Mouse (Mus musculus) kidney, embryonic 15.5 days (tissue): Measurements from ENCODE around the gene Tfcp2. TPM values are rescaled to one million over a fixed set of nuclear protein-coding genes. Genes with fewer than 3 reads are reported as not detected.
A peak's percentile ranks its signal among the peaks of the same experiment; 100 is the strongest.
"Not testable (repeated sequence)": the region's sequence is repeated elsewhere in the genome, so short reads cannot be mapped to it uniquely, and the experiment has no call there.

Experiments used
- ATAC-seq: fragments of 200-750 bp; cut with Nextera tagmentation; replicated peaks from 2 replicates; pipeline ENCODE4 v1.8.0; 2017; ENCODE audit warnings: moderate TSS enrichment; ENCODE audit not compliant: low FRiP score
- H3K27ac ChIP-seq: fragments of 300-500 bp; sonication (generic); 2 replicates; pipeline ENCODE4 v1.5.1; 2015; ENCODE audit warnings: mild to moderate bottlenecking, inconsistent platforms
- H3K27me3 ChIP-seq: fragments of 300-500 bp; sonication (generic); 2 replicates; pipeline ENCODE4 v1.6.1; 2015; ENCODE audit warnings: inconsistent platforms
- H3K36me3 ChIP-seq: fragments of 300-500 bp; sonication (generic); 2 replicates; pipeline ENCODE4 v1.6.1; 2015; ENCODE audit warnings: inconsistent platforms
- H3K4me1 ChIP-seq: fragments of 300-500 bp; sonication (generic); 2 replicates; pipeline ENCODE4 v1.6.1; 2015; ENCODE audit warnings: inconsistent platforms
- H3K4me2 ChIP-seq: fragments of 300-500 bp; sonication (generic); 2 replicates; pipeline ENCODE4 v1.6.1; 2015; ENCODE audit warnings: moderate library complexity, mild to moderate bottlenecking, inconsistent platforms
- H3K4me3 ChIP-seq: fragments of 300-500 bp; sonication (generic); replicated peaks from 2 replicates; pipeline ENCODE4 v1.5.1; 2015; ENCODE audit warnings: mild to moderate bottlenecking, inconsistent platforms
- H3K9ac ChIP-seq: fragments of 300-500 bp; sonication (generic); 2 replicates; pipeline ENCODE4 v1.6.1; 2015; ENCODE audit warnings: mild to moderate bottlenecking, inconsistent platforms
- H3K9me3 ChIP-seq: fragments of 300-500 bp; sonication (generic); replicated peaks from 2 replicates; pipeline ENCODE4 v1.6.1; 2016; ENCODE audit warnings: inconsistent platforms
- WGBS: fragments of 180-500 bp; shearing (Covaris S2); methylation state at CpG from one replicate; pipeline ENCODE4 v1.1.7; 2015; ENCODE audit warnings: mixed read lengths; 5-methylcytosine and 5-hydroxymethylcytosine counted together
- polyA plus RNA-seq: library from polyadenylated mRNA; unstranded; fragments of >200 nt; fragmentation: Nextera tagmentation; extraction: Ambion mirVana; gene quantifications from 2 replicates; pipeline ENCODE4 v1.2.1, GENCODE M21; 2015

The Tfcp2 gene
- polyA plus RNA-seq, 1 experiment from 2014 or later, result 38.1 TPM

- WGBS, result 81% methylated on average over 13 of the region's 13 CpGs
- no peak overlapping the region for H3K9ac ChIP-seq
- no peak overlapping the region for H3K4me2 ChIP-seq
- H3K4me1 ChIP-seq, result no peaks in the 10 kb centered on the region
- no peaks in the 10 kb centered on the region for H3K9me3 ChIP-seq
- H3K27me3 ChIP-seq, result no peaks in the 10 kb centered on the region
- no peak for ATAC-seq
- no peak overlapping the region for H3K4me3 ChIP-seq
- peaks cover 97% of the 10 kb centered on the region for H3K36me3 ChIP-seq
- H3K27ac ChIP-seq, result no peak overlapping the region
Measured at GRCm38 (mm10) chr15:100508454-100509167, 43.2 kb downstream of the Tfcp2 start.

- not testable (repeated sequence) for H3K27me3 ChIP-seq, ATAC-seq, H3K4me2 ChIP-seq, H3K4me1 ChIP-seq, H3K9me3 ChIP-seq, H3K27ac ChIP-seq, H3K4me3 ChIP-seq, H3K9ac ChIP-seq
- peaks cover 22% of the 10 kb centered on the region for H3K36me3 ChIP-seq
- 45% methylated on average over 8 of the region's 8 CpGs for WGBS
Measured at GRCm38 (mm10) chr15:100499506-100499905, 52.3 kb downstream of the Tfcp2 start.

GRCm38 (mm10) chr15:100495102-100495501 is 56.7 kb downstream of the Tfcp2 start, which contains the start of gene Csrnp2:
Gene Csrnp2 (minus strand): TSS chr15:100495488.
- peaks cover 2% of the 10 kb centered on the region; the same call in 1 of the 2 replicates for H3K36me3 ChIP-seq
- peak within 1 kb of the TSS; percentile 90 for H3K4me2 ChIP-seq
- no peaks in the 10 kb centered on the region for H3K9me3 ChIP-seq
- ATAC-seq, result peak; percentile 98
- H3K4me1 ChIP-seq, result peaks cover 47% of the 10 kb centered on the region
- H3K27me3 ChIP-seq, result no peaks in the 10 kb centered on the region
- peak within 1 kb of the TSS; percentile 79 for H3K9ac ChIP-seq
- WGBS, result 0% methylated on average over 40 of the region's 40 CpGs
- H3K27ac ChIP-seq, result peak within 1 kb of the TSS; percentile 94
- H3K4me3 ChIP-seq, result peak within 1 kb of the TSS; percentile 63

GRCm38 (mm10) chr15:100494647-100495046 is 57.2 kb downstream of the Tfcp2 start:
- peak; percentile 82 for ATAC-seq
- H3K27ac ChIP-seq, result peak overlapping the region; percentile 94
- peaks cover 2% of the 10 kb centered on the region; the same call in 1 of the 2 replicates for H3K36me3 ChIP-seq
- H3K4me3 ChIP-seq, result peak overlapping the region; percentile 63
- peak overlapping the region; percentile 90 for H3K4me2 ChIP-seq
- H3K4me1 ChIP-seq, result peaks cover 50% of the 10 kb centered on the region
- no peaks in the 10 kb centered on the region for H3K27me3 ChIP-seq
- under 1% methylated on average over 27 of the region's 29 CpGs for WGBS
- peak overlapping the region; percentile 79 for H3K9ac ChIP-seq
- no peaks in the 10 kb centered on the region for H3K9me3 ChIP-seq

GRCm38 (mm10) chr15:100491966-100492365 is 59.8 kb downstream of the Tfcp2 start:
- Histone ChIP-seq H3K36me3 (peaks cover 21% of the 10 kb centered on the region), H3K4me3 (no peak overlapping the region), H3K27ac (no peak overlapping the region), H3K27me3 (no peaks in the 10 kb centered on the region), H3K9ac (no peak overlapping the region), H3K4me1 (peaks cover 72% of the 10 kb centered on the region), H3K9me3 (no peaks in the 10 kb centered on the region), H3K4me2 (no peak overlapping the region)
- no peak for ATAC-seq
- WGBS, result 67% methylated on average over 9 of the region's 9 CpGs

GRCm38 (mm10) chr15:100489263-100489662 is 62.5 kb downstream of the Tfcp2 start:
- 44% methylated on average over 15 of the region's 15 CpGs for WGBS
- Histone ChIP-seq H3K27ac (peak overlapping the region; percentile 76), H3K4me2 (peak overlapping the region; percentile 24), H3K36me3 (peaks cover 48% of the 10 kb centered on the region), H3K4me1 (peaks cover 74% of the 10 kb centered on the region), H3K27me3 (no peaks in the 10 kb centered on the region), H3K4me3 (no peak overlapping the region), H3K9ac (no peak overlapping the region), H3K9me3 (no peaks in the 10 kb centered on the region)
- peak; percentile 69 for ATAC-seq

- H3K4me1 ChIP-seq, result peaks cover 64% of the 10 kb centered on the region
- H3K4me2 ChIP-seq, ATAC-seq, H3K9ac ChIP-seq, H3K27me3 ChIP-seq, H3K9me3 ChIP-seq, H3K4me3 ChIP-seq: not testable (repeated sequence)
- 95% methylated on average over 1 of the region's 1 CpGs for WGBS
- H3K27ac ChIP-seq, result peak overlapping the region; percentile 76; the same call in 1 of the 2 replicates
- peaks cover 57% of the 10 kb centered on the region for H3K36me3 ChIP-seq
Measured at GRCm38 (mm10) chr15:100488297-100488696, 63.5 kb downstream of the Tfcp2 start.

- whole genome bisulfite sequencing, result 60% methylated on average over 2 of the region's 2 CpGs
- no peak overlapping the region for H3K4me2 ChIP-seq
- peaks cover 57% of the 10 kb centered on the region for H3K4me1 ChIP-seq
- no peak overlapping the region for H3K9ac ChIP-seq
- peak overlapping the region; percentile 52; the same call in 1 of the 2 replicates for H3K27ac ChIP-seq
- no peaks in the 10 kb centered on the region for H3K9me3 ChIP-seq
- no peaks in the 10 kb centered on the region for H3K27me3 ChIP-seq
- no peak for ATAC-seq
- peaks cover 69% of the 10 kb centered on the region for H3K36me3 ChIP-seq
- no peak overlapping the region for H3K4me3 ChIP-seq
Measured at GRCm38 (mm10) chr15:100487050-100487449, 64.8 kb downstream of the Tfcp2 start.

GRCm38 (mm10) chr15:100486450-100486849 is 65.4 kb downstream of the Tfcp2 start:
- no peak overlapping the region for H3K4me3 ChIP-seq
- peak overlapping the region; percentile 52; the same call in 1 of the 2 replicates for H3K27ac ChIP-seq
- H3K9me3 ChIP-seq, result no peaks in the 10 kb centered on the region
- peaks cover 75% of the 10 kb centered on the region for H3K36me3 ChIP-seq
- 26% methylated on average over 7 of the region's 7 CpGs for WGBS
- ATAC-seq, result 0 out of 2 replicates have a peak, but pooled peaks have one; percentile 22
- H3K4me2 ChIP-seq, result no peak overlapping the region
- H3K27me3 ChIP-seq, result no peaks in the 10 kb centered on the region
- H3K4me1 ChIP-seq, result peaks cover 51% of the 10 kb centered on the region
- H3K9ac ChIP-seq, result no peak overlapping the region

GRCm38 (mm10) chr15:100485576-100485975 is 66.2 kb downstream of the Tfcp2 start:
- Histone ChIP-seq H3K4me3 (no peak overlapping the region), H3K4me2 (no peak overlapping the region), H3K36me3 (peaks cover 83% of the 10 kb centered on the region), H3K4me1 (peaks cover 44% of the 10 kb centered on the region), H3K27ac (no peak overlapping the region), H3K9me3 (no peaks in the 10 kb centered on the region), H3K27me3 (no peaks in the 10 kb centered on the region), H3K9ac (no peak overlapping the region)
- no peak for ATAC-seq
- 85% methylated on average over 3 of the region's 3 CpGs for WGBS

GRCm38 (mm10) chr15:100478925-100479324 is 72.9 kb downstream of the Tfcp2 start:
- 76% methylated on average over 4 of the region's 4 CpGs for WGBS
- no peak for ATAC-seq

GRCm38 (mm10) chr15:100478351-100478750 is 73.5 kb downstream of the Tfcp2 start:
- no peaks in the 10 kb centered on the region for H3K9me3 ChIP-seq
- 82% methylated on average over 10 of the region's 10 CpGs for WGBS
- H3K4me2 ChIP-seq, result no peak overlapping the region
- H3K27ac ChIP-seq, result peak overlapping the region; percentile 51; the same call in 1 of the 2 replicates
- H3K4me3 ChIP-seq, result no peak overlapping the region
- no peaks in the 10 kb centered on the region for H3K27me3 ChIP-seq
- H3K9ac ChIP-seq, result no peak overlapping the region
- no peak for ATAC-seq
- H3K36me3 ChIP-seq, result peaks cover 98% of the 10 kb centered on the region
- peaks cover 6% of the 10 kb centered on the region; the same call in 1 of the 2 replicates for H3K4me1 ChIP-seq

More at GRCm38 (mm10) chr15:100478925-100479324, 72.9 kb downstream of the Tfcp2 start:
- no peaks in the 10 kb centered on the region for H3K27me3 ChIP-seq
- H3K27ac ChIP-seq, result peak overlapping the region; percentile 51; the same call in 1 of the 2 replicates
- no peak overlapping the region for H3K4me3 ChIP-seq
- no peaks in the 10 kb centered on the region for H3K9me3 ChIP-seq
- H3K9ac ChIP-seq, result no peak overlapping the region
- H3K4me1 ChIP-seq, result peaks cover 6% of the 10 kb centered on the region; the same call in 1 of the 2 replicates
- no peak overlapping the region for H3K4me2 ChIP-seq
- peaks cover 98% of the 10 kb centered on the region for H3K36me3 ChIP-seq
